Mouse (Mus musculus): ENCODE data around the gene Adat2.

GRCm38 (mm10) chr10:13539769-13540333, 12.8 kb upstream of the Adat2 start:
- TF ChIP-seq CTCF (conservative IDR thresholded peaks at IDR 0.05; ENCODE audit: insufficient read depth, insufficient read length, low read depth, low read length) (no peak), POLR2A (IDR thresholded peaks at IDR 0.05; ENCODE audit: low read depth, low read length) (no peak)
